Mouse (Mus musculus) hindbrain, embryonic 15.5 days (tissue): Measurements from ENCODE around the gene Prrc2a. TPM values are rescaled to one million over a fixed set of nuclear protein-coding genes. Genes with fewer than 3 reads are reported as not detected.

Experiments used
- ATAC-seq: fragments of 200-750 bp; cut with Nextera tagmentation; 2 replicates; pipeline ENCODE4 v1.8.0; 2017; ENCODE audit warnings: low read depth, moderate number of reproducible peaks, moderate TSS enrichment; ENCODE audit not compliant: low FRiP score
- H3K27ac ChIP-seq: fragments of 300-500 bp; sonication (generic); replicated peaks from 2 replicates; pipeline ENCODE4 v1.5.1; 2015; ENCODE audit warnings: mild to moderate bottlenecking, inconsistent platforms
- H3K27me3 ChIP-seq: fragments of 300-500 bp; sonication (generic); 2 replicates; pipeline ENCODE4 v1.6.1; 2015; ENCODE audit warnings: control low read depth, inconsistent platforms
- H3K36me3 ChIP-seq: fragments of 300-500 bp; sonication (generic); 2 replicates; pipeline ENCODE4 v1.6.1; 2015; ENCODE audit warnings: control low read depth, inconsistent platforms
- H3K4me1 ChIP-seq: fragments of 300-500 bp; sonication (generic); replicated peaks from 2 replicates; pipeline ENCODE4 v1.6.1; 2015; ENCODE audit warnings: control low read depth, inconsistent platforms
- H3K4me2 ChIP-seq: fragments of 300-500 bp; sonication (generic); 2 replicates; pipeline ENCODE4 v1.6.1; 2015; ENCODE audit warnings: moderate library complexity, mild to moderate bottlenecking, inconsistent platforms
- H3K4me3 ChIP-seq: fragments of 300-500 bp; sonication (generic); 2 replicates; pipeline ENCODE4 v1.5.1; 2015; ENCODE audit warnings: mild to moderate bottlenecking, inconsistent platforms
- H3K9ac ChIP-seq: fragments of 300-500 bp; sonication (generic); 2 replicates; pipeline ENCODE4 v1.6.1; 2015; ENCODE audit warnings: inconsistent platforms
- H3K9me3 ChIP-seq: fragments of 300-500 bp; sonication (generic); 2 replicates; pipeline ENCODE4 v1.6.1; 2016; ENCODE audit warnings: control low read depth, inconsistent platforms
- WGBS: fragments of 180-500 bp; shearing (Covaris S2); methylation state at CpG from one replicate; pipeline ENCODE4 v1.1.7; 2015; 5-methylcytosine and 5-hydroxymethylcytosine counted together
- polyA plus RNA-seq: library from polyadenylated mRNA; unstranded; fragments of >200 nt; fragmentation: Nextera tagmentation; extraction: Ambion mirVana; gene quantifications from 2 replicates; pipeline ENCODE4 v1.2.1, GENCODE M21; 2015

Prrc2a gene
- polyA plus RNA-seq, 1 experiment from 2014 or later = 175 TPM

GRCm38 (mm10) chr17:35157254-35157653 is 7.4 kb downstream of the Prrc2a start:
- WGBS = 96% methylated on average over 8 of the region's 8 CpGs

GRCm38 (mm10) chr17:35156461-35157200 is 8.1 kb downstream of the Prrc2a start:
- Histone ChIP-seq H3K27me3 (no peaks in the 10 kb centered on the region), H3K4me1 (peaks cover 5% of the 10 kb centered on the region), H3K27ac (no peak overlapping the region), H3K36me3 (peaks cover 98% of the 10 kb centered on the region), H3K4me3 (no peak overlapping the region), H3K4me2 (no peak overlapping the region), H3K9ac (no peak overlapping the region), H3K9me3 (no peaks in the 10 kb centered on the region)
- 92% methylated on average over 33 of the region's 33 CpGs for WGBS
- ATAC-seq = no peak

More at GRCm38 (mm10) chr17:35157254-35157653, 7.4 kb downstream of the Prrc2a start:
- Histone ChIP-seq H3K27ac (no peak overlapping the region), H3K4me2 (no peak overlapping the region), H3K36me3 (peaks cover 99% of the 10 kb centered on the region), H3K9ac (no peak overlapping the region), H3K4me1 (peaks cover 11% of the 10 kb centered on the region), H3K27me3 (no peaks in the 10 kb centered on the region), H3K4me3 (no peak overlapping the region), H3K9me3 (no peaks in the 10 kb centered on the region)
- ATAC-seq = no peak

GRCm38 (mm10) chr17:35155451-35155850 is 9.2 kb downstream of the Prrc2a start:
- Histone ChIP-seq H3K27me3 (no peaks in the 10 kb centered on the region), H3K36me3 (peaks cover 95% of the 10 kb centered on the region), H3K9me3 (no peaks in the 10 kb centered on the region), H3K4me2 (no peak overlapping the region), H3K27ac (no peak overlapping the region), H3K9ac (no peak overlapping the region), H3K4me3 (no peak overlapping the region), H3K4me1 (no peaks in the 10 kb centered on the region)
- no peak for ATAC-seq
- 95% methylated on average over 12 of the region's 12 CpGs for WGBS

- Histone ChIP-seq H3K9me3 (no peaks in the 10 kb centered on the region), H3K9ac (no peak overlapping the region), H3K4me2 (no peak overlapping the region), H3K36me3 (peaks cover 95% of the 10 kb centered on the region), H3K4me1 (no peaks in the 10 kb centered on the region), H3K27ac (no peak overlapping the region), H3K4me3 (no peak overlapping the region), H3K27me3 (no peaks in the 10 kb centered on the region)
- ATAC-seq = no peak
- 71% methylated on average over 7 of the region's 7 CpGs for WGBS
Measured at GRCm38 (mm10) chr17:35154616-35155015, 10.1 kb downstream of the Prrc2a start.

- H3K9me3 ChIP-seq = no peaks in the 10 kb centered on the region
- peaks cover 95% of the 10 kb centered on the region for H3K36me3 ChIP-seq
- H3K4me2 ChIP-seq = no peak overlapping the region
- H3K4me1 ChIP-seq = no peaks in the 10 kb centered on the region
- no peak overlapping the region for H3K27ac ChIP-seq
- no peak overlapping the region for H3K4me3 ChIP-seq
- 90% methylated on average over 4 of the region's 4 CpGs for WGBS
- no peak for ATAC-seq
- no peaks in the 10 kb centered on the region for H3K27me3 ChIP-seq
- no peak overlapping the region for H3K9ac ChIP-seq
Measured at GRCm38 (mm10) chr17:35153931-35154330, 10.8 kb downstream of the Prrc2a start.

DNA sequence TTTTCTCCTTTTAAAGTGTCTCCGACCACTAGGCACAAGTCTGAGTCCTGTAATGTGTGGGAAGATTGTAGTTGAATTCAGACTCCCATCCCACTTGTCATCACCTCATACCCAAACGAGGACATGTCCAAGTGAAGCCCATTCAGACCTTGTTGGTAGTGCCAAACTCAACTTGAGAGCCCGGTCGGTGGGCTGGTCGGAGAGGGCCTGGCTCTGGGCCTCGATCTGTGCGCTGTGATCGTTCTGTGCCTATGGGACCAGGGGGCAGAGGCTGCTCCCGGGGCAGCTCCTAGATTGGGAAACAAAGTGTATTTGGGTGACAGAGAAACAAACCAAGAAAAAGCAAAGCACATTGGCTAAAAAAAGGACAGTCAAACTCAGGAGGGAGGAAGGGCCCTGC is 11.6 kb downstream of the Prrc2a start:
- Histone ChIP-seq H3K9ac (no peak overlapping the region), H3K27me3 (no peaks in the 10 kb centered on the region), H3K27ac (no peak overlapping the region), H3K4me1 (no peaks in the 10 kb centered on the region), H3K4me3 (no peak overlapping the region), H3K4me2 (no peak overlapping the region), H3K9me3 (no peaks in the 10 kb centered on the region), H3K36me3 (peaks cover 94% of the 10 kb centered on the region)
- 97% methylated on average over 9 of the region's 9 CpGs for WGBS
- ATAC-seq = no peak

GRCm38 (mm10) chr17:35152121-35152520 is 12.6 kb downstream of the Prrc2a start:
- no peak overlapping the region for H3K4me2 ChIP-seq
- peaks cover 91% of the 10 kb centered on the region for H3K36me3 ChIP-seq
- H3K27me3 ChIP-seq = no peaks in the 10 kb centered on the region
- no peak overlapping the region for H3K9ac ChIP-seq
- ATAC-seq = no peak
- H3K27ac ChIP-seq = no peak overlapping the region
- H3K9me3 ChIP-seq = no peaks in the 10 kb centered on the region
- H3K4me1 ChIP-seq = no peaks in the 10 kb centered on the region
- 96% methylated on average over 4 of the region's 4 CpGs for WGBS
- no peak overlapping the region for H3K4me3 ChIP-seq

DNA sequence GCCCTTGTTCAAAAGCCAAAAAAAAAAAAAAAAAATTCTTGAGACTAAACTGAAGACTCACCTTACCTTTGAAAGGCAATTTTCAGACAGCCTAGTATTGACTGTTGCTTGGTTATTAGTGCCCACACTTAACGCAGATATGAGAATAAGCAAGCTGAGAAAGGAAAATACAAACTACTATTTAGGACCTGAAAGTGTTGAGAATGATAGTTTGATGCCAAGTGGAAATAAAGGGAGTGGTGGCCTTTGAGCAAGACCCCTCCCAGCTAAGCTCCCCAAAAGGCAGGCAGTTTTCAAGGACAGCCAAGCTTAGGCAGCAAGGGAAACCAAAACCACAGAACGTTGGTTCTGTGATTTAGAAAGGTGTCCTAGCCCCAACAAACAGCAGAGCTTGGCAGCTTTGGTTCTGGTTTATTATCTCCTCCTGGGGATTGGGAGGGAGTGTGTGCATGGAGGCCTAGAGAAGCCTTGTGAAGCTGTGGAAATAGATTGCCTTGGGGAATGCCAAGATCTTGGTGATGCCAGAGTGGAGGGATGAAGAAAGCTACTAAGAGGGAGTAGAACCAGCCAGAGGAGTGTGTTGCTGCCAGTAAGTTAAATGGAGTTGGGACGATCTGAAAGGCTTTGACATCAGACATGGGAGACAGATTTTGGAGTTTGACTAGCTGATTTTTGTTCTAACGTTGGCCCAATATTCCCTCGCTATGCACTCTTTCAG is 16.6 kb downstream of the Prrc2a start:
- Histone ChIP-seq H3K27me3 (no peaks in the 10 kb centered on the region), H3K36me3 (peaks cover 91% of the 10 kb centered on the region), H3K4me1 (no peaks in the 10 kb centered on the region), H3K9me3 (no peaks in the 10 kb centered on the region), H3K27ac (no peak overlapping the region), H3K4me2 (no peak overlapping the region), H3K4me3 (no peak overlapping the region), H3K9ac (no peak overlapping the region)
- WGBS = 68% methylated on average over 5 of the region's 5 CpGs
- no peak for ATAC-seq

- no peak for ATAC-seq
- peaks cover 91% of the 10 kb centered on the region for H3K36me3 ChIP-seq
- WGBS = 64% methylated on average over 3 of the region's 3 CpGs
- H3K27ac ChIP-seq = no peak overlapping the region
- no peaks in the 10 kb centered on the region for H3K27me3 ChIP-seq
- H3K4me3 ChIP-seq = no peak overlapping the region
- H3K9me3 ChIP-seq = no peaks in the 10 kb centered on the region
- H3K4me1 ChIP-seq = no peaks in the 10 kb centered on the region
- H3K9ac ChIP-seq = no peak overlapping the region
- H3K4me2 ChIP-seq = no peak overlapping the region
Measured at GRCm38 (mm10) chr17:35147348-35147747, 17.3 kb downstream of the Prrc2a start.

DNA sequence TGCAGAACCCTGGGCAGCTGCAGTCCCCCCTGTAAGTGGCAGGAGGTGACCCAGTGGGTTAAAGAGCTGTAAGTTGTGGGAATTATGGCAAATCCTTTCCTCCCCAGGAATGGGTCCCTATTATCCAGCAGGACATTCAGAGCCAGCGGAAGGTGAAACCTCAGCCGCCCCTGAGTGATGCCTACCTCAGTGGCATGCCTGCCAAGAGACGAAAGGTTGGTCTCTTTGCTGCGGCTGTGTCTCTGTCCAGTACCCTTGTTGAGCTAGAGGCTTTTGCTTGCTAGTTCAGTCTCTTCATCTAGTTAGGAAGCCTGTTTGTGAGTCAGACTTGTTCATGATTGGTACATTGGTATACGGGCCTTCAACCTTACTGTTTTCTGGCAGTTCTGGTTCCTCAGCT is 18.6 kb downstream of the Prrc2a start:
- H3K4me2 ChIP-seq = no peak overlapping the region
- no peaks in the 10 kb centered on the region for H3K9me3 ChIP-seq
- peaks cover 93% of the 10 kb centered on the region for H3K36me3 ChIP-seq
- H3K9ac ChIP-seq = no peak overlapping the region
- H3K27me3 ChIP-seq = no peaks in the 10 kb centered on the region
- H3K4me1 ChIP-seq = no peaks in the 10 kb centered on the region
- peak overlapping the region; percentile 31; the same call in 1 of the 2 replicates for H3K27ac ChIP-seq
- H3K4me3 ChIP-seq = no peak overlapping the region
- ATAC-seq = no peak
- 89% methylated on average over 5 of the region's 5 CpGs for WGBS

DNA sequence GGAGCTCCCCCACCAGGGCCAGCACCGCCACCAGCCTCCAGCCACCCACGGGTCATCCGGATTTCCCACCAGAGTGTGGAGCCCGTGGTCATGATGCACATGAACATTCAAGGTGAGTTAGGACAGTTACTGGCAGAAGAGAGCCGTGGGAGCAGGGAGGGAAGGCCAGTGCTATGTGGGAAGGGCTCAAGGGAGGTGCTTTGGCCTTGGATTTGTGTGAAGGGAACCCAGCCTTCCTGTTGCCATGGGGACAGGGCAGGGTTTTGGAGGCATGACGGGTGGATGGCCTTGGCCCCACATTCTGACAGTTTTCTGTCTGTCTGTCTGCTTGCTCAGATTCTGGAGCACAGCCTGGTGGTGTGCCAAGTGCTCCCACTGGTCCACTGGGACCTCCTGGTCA is 22.7 kb downstream of the Prrc2a start:
- Histone ChIP-seq H3K4me1 (peaks cover 20% of the 10 kb centered on the region), H3K36me3 (peaks cover 86% of the 10 kb centered on the region), H3K9ac (no peak overlapping the region), H3K27me3 (no peaks in the 10 kb centered on the region), H3K4me2 (no peak overlapping the region), H3K9me3 (no peaks in the 10 kb centered on the region), H3K4me3 (no peak overlapping the region), H3K27ac (no peak overlapping the region)
- 92% methylated on average over 6 of the region's 6 CpGs for WGBS
- no peak for ATAC-seq

DNA sequence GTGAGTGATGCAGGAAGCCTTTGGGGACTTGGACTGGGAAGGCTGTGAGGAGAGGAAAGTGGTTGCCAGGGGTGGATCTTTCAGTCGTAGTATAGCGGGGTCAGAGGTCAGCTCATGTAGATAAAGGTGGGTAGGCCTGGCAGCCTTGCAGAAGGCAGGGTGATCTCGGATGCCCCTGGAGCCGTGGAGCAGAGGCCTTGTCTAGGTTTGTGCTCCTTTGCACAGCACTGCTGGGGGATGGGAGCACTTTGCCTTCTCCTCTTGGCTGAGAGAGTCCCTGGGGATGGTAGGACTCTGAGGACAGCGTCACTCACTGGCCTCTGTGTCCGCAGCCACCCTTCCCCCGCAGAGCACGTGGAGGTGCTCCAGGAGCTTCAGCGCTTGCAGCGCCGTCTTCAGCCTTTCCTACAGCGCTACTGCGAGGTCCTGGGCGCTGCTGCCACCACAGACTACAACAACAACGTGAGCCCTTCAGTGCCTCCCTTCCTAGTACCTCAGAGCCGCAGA is 24.2 kb downstream of the Prrc2a start:
- H3K4me1 ChIP-seq = peaks cover 29% of the 10 kb centered on the region
- no peak overlapping the region for H3K27ac ChIP-seq
- H3K9me3 ChIP-seq = no peaks in the 10 kb centered on the region
- ATAC-seq = no peak
- H3K4me3 ChIP-seq = no peak overlapping the region
- peaks cover 72% of the 10 kb centered on the region for H3K36me3 ChIP-seq
- no peaks in the 10 kb centered on the region for H3K27me3 ChIP-seq
- no peak overlapping the region for H3K4me2 ChIP-seq
- WGBS = 83% methylated on average over 16 of the region's 16 CpGs
- H3K9ac ChIP-seq = no peak overlapping the region
